Mouse (Mus musculus) intestine, embryonic 14.5 days (tissue): Measurements from ENCODE around the gene Nsun4. TPM values are rescaled to one million over a fixed set of nuclear protein-coding genes. Genes with fewer than 3 reads are reported as not detected.

Experiments used
- ATAC-seq: fragments of 200-750 bp; cut with Nextera tagmentation; replicated peaks from 2 replicates; pipeline ENCODE4 v1.8.0; 2017; ENCODE audit warnings: low read depth, moderate number of reproducible peaks, moderate TSS enrichment, moderate library complexity; ENCODE audit not compliant: low FRiP score, low TSS enrichment
- DNase-seq: peaks from one replicate; pipeline ENCODE4 v3.0.0-alpha.2; 2018; ENCODE audit warnings: low spot score
- H3K27ac ChIP-seq: fragments of 300-500 bp; sonication (generic); 2 replicates; pipeline ENCODE4 v1.5.1; 2014; ENCODE audit warnings: low read depth, mild to moderate bottlenecking, control low read depth
- H3K27me3 ChIP-seq: fragments of 300-500 bp; sonication (generic); replicated peaks from 2 replicates; pipeline ENCODE4 v1.6.1; 2014; ENCODE audit warnings: low read length, control low read depth; ENCODE audit not compliant: control insufficient read depth, insufficient read depth
- H3K36me3 ChIP-seq: fragments of 300-500 bp; sonication (generic); 2 replicates; pipeline ENCODE4 v1.6.1; 2014; ENCODE audit warnings: low read length, control low read depth; ENCODE audit not compliant: control insufficient read depth, insufficient read depth
- H3K4me1 ChIP-seq: fragments of 300-500 bp; sonication (generic); replicated peaks from 2 replicates; pipeline ENCODE4 v1.6.1; 2014; ENCODE audit warnings: low read length, control low read depth, mixed read lengths; ENCODE audit not compliant: control insufficient read depth, insufficient read depth
- H3K4me2 ChIP-seq: fragments of 300-500 bp; sonication (generic); 2 replicates; pipeline ENCODE4 v1.6.1; 2014; ENCODE audit warnings: low read length
- H3K4me3 ChIP-seq: fragments of 300-500 bp; sonication (generic); 2 replicates; pipeline ENCODE4 v1.5.1; 2014; ENCODE audit warnings: low read depth, low read length, control low read depth, mixed read lengths
- H3K9ac ChIP-seq: fragments of 300-500 bp; sonication (generic); 2 replicates; pipeline ENCODE4 v1.6.1; 2014; ENCODE audit warnings: mild to moderate bottlenecking, low read length
- H3K9me3 ChIP-seq: fragments of 300-500 bp; sonication (generic); 2 replicates; pipeline ENCODE4 v1.6.1; 2016; ENCODE audit warnings: low read length, control low read depth; ENCODE audit not compliant: control insufficient read depth
- WGBS: fragments of 180-500 bp; shearing (Covaris S2); extraction: QIAGEN DNeasy Blood & Tissue Kit; methylation state at CpG from one replicate; pipeline ENCODE4 v1.1.7; 2014; 5-methylcytosine and 5-hydroxymethylcytosine counted together
- polyA plus RNA-seq: library from polyadenylated mRNA; unstranded; fragments of >200 nt; fragmentation: Nextera tagmentation; extraction: Ambion mirVana; gene quantifications from 2 replicates; pipeline ENCODE4 v1.2.1, GENCODE M21; 2014

Nsun4 gene
- polyA plus RNA-seq, 1 experiment from 2014 or later: 21.6 TPM

- ATAC-seq (no peak; the same call in 1 of the 2 replicates), DNase-seq (no peak)
- 36% methylated on average over 8 of the region's 8 CpGs for WGBS
- H3K27me3 ChIP-seq: peaks cover 24% of the 10 kb centered on the region
- H3K27ac ChIP-seq: no peak overlapping the region
- no peaks in the 10 kb centered on the region for H3K4me1 ChIP-seq
- no peaks in the 10 kb centered on the region for H3K9me3 ChIP-seq
- H3K4me3 ChIP-seq: no peak overlapping the region
- no peak overlapping the region for H3K9ac ChIP-seq
- no peak overlapping the region for H3K4me2 ChIP-seq
- H3K36me3 ChIP-seq: no peaks in the 10 kb centered on the region
Observed at GRCm38 (mm10) chr4:115984967-115985366, 68.7 kb downstream of the Nsun4 start.

- no peaks in the 10 kb centered on the region for H3K9me3 ChIP-seq
- 2% methylated on average over 13 of the region's 13 CpGs for WGBS
- H3K27ac ChIP-seq: no peak overlapping the region
- no peaks in the 10 kb centered on the region for H3K36me3 ChIP-seq
- no peaks in the 10 kb centered on the region for H3K4me1 ChIP-seq
- no peak for ATAC-seq
- H3K27me3 ChIP-seq: peaks cover 32% of the 10 kb centered on the region
- no peak overlapping the region for H3K4me3 ChIP-seq
- H3K4me2 ChIP-seq: 0 out of 2 replicates have a peak overlapping the region, but pooled peaks have one; percentile 13
- no peak overlapping the region for H3K9ac ChIP-seq
- peak; percentile 97 for DNase-seq
Observed at GRCm38 (mm10) chr4:115984111-115984510, 69.6 kb downstream of the Nsun4 start.

Other genes with a start within 250 kb of the Nsun4 start
- 10.7 and 13.4 TPM in 2 replicates for gene Mob3c, start 225.8 kb downstream of the Nsun4 start, polyA plus RNA-seq
- gene Mknk1, start 214.7 kb downstream of the Nsun4 start, polyA plus RNA-seq: 21.3 and 24.7 TPM in 2 replicates
- not detected in 2 replicates for gene Kncn, start 169.5 kb downstream of the Nsun4 start, polyA plus RNA-seq
- not detected in 2 replicates for gene 6430628N08Rik, start 163.2 kb downstream of the Nsun4 start, polyA plus RNA-seq
- gene Dmbx1, start 114.0 kb downstream of the Nsun4 start, polyA plus RNA-seq: 0.07 TPM in 1 of 2 replicates, not detected in the other
- gene Faah, start 36.0 kb downstream of the Nsun4 start, polyA plus RNA-seq: 13.5 and 19.2 TPM in 2 replicates
- 595 and 617 TPM in 2 replicates for gene Uqcrh, start 21.2 kb upstream of the Nsun4 start, polyA plus RNA-seq
- 73.4 and 78.9 TPM in 2 replicates for gene Lrrc41, start 21.4 kb upstream of the Nsun4 start, polyA plus RNA-seq
- 33.0 and 36.5 TPM in 2 replicates for gene Rad54l, start 69.8 kb upstream of the Nsun4 start, polyA plus RNA-seq
- 53.7 and 57.4 TPM in 2 replicates for gene Pomgnt1, start 70.0 kb upstream of the Nsun4 start, polyA plus RNA-seq
- 1.9 and 2.5 TPM in 2 replicates for gene Lurap1, start 97.5 kb upstream of the Nsun4 start, polyA plus RNA-seq
- gene Tspan1, start 113.7 kb upstream of the Nsun4 start, polyA plus RNA-seq: 26.5 and 33.5 TPM in 2 replicates
- not detected in 2 replicates for gene 1700042G07Rik, start 119.5 kb upstream of the Nsun4 start, polyA plus RNA-seq
- gene Gm49337, start 119.5 kb upstream of the Nsun4 start, polyA plus RNA-seq: not detected in 2 replicates
- 13.9 and 14.3 TPM in 2 replicates for gene Pik3r3, start 167.7 kb upstream of the Nsun4 start, polyA plus RNA-seq